Mouse (Mus musculus) hindbrain, postnatal 0 days (tissue): ENCODE results near the gene Rnf183. TPM values are rescaled to one million over a fixed set of nuclear protein-coding genes. Genes with fewer than 3 reads are reported as not detected.

Source experiments
- ATAC-seq: fragments of 200-750 bp; cut with Nextera tagmentation; 2 replicates; pipeline ENCODE4 v1.8.0; 2017; ENCODE audit warnings: mild to moderate bottlenecking, moderate TSS enrichment, moderate library complexity
- DNase-seq: peaks from one replicate; pipeline ENCODE4 v3.0.0-alpha.2; 2015; ENCODE audit warnings: low spot score
- H3K27ac ChIP-seq: fragments of 300-500 bp; sonication (generic); 2 replicates; pipeline ENCODE4 v1.5.1; 2014; ENCODE audit warnings: mild to moderate bottlenecking
- H3K27me3 ChIP-seq: fragments of 300-500 bp; sonication (generic); 2 replicates; pipeline ENCODE4 v1.6.1; 2014; ENCODE audit warnings: low read length, mixed read lengths; ENCODE audit not compliant: insufficient read depth
- H3K36me3 ChIP-seq: fragments of 300-500 bp; sonication (generic); 2 replicates; pipeline ENCODE4 v1.6.1; 2014; ENCODE audit warnings: low read length, mixed read lengths; ENCODE audit not compliant: insufficient read depth
- H3K4me1 ChIP-seq: fragments of 300-500 bp; sonication (generic); 2 replicates; pipeline ENCODE4 v1.6.1; 2014; ENCODE audit warnings: antibody characterized with exemption, low read length, mixed read lengths; ENCODE audit not compliant: insufficient read depth
- H3K4me2 ChIP-seq: fragments of 300-500 bp; sonication (generic); 2 replicates; pipeline ENCODE4 v1.6.1; 2014; ENCODE audit warnings: low read depth, mild to moderate bottlenecking, low read length, moderate library complexity, mixed read lengths
- H3K4me3 ChIP-seq: fragments of 300-500 bp; sonication (generic); 2 replicates; pipeline ENCODE4 v1.5.1; 2014; ENCODE audit warnings: low read length
- H3K9ac ChIP-seq: fragments of 300-500 bp; sonication (generic); replicated peaks from 2 replicates; pipeline ENCODE4 v1.6.1; 2014; ENCODE audit warnings: mild to moderate bottlenecking, low read length, moderate library complexity, mixed read lengths
- H3K9me3 ChIP-seq: fragments of 300-500 bp; sonication (generic); 2 replicates; pipeline ENCODE4 v1.6.1; 2016; ENCODE audit warnings: low read length, mixed read lengths
- CTCF ChIP-seq: IDR thresholded peaks from 2 replicates; pipeline ENCODE4 v1.5.1; 2016; ENCODE audit warnings: antibody characterized with exemption, control low read depth, low read depth
- WGBS: fragments of 180-500 bp; shearing (Covaris S2); extraction: QIAGEN DNeasy Blood & Tissue Kit; methylation state at CpG from one replicate; pipeline ENCODE4 v1.1.7; 2014; 5-methylcytosine and 5-hydroxymethylcytosine counted together
- polyA plus RNA-seq: library from polyadenylated mRNA; unstranded; fragments of >200 nt; fragmentation: Nextera tagmentation; extraction: Ambion mirVana; gene quantifications from 2 replicates; pipeline ENCODE4 v1.2.1, GENCODE M21; 2015
- total RNA-seq: library from RNA; depleted of rRNA; stranded (reverse); fragments of >200 nt; gene quantifications from 2 replicates; pipeline ENCODE4 v1.2.3, GENCODE M21; 2014

Rnf183 gene
- total and polyA plus RNA-seq, 2 experiments from 2014 or later: 0.14 to 3.4 TPM

- H3K9me3 ChIP-seq: no peaks in the 10 kb centered on the region
- DNase-seq (no peak), ATAC-seq (no peak)
- no peaks in the 10 kb centered on the region for H3K4me1 ChIP-seq
- H3K27ac ChIP-seq: no peak overlapping the region
- H3K27me3 ChIP-seq: no peaks in the 10 kb centered on the region
- H3K9ac ChIP-seq: no peak overlapping the region
- H3K4me2 ChIP-seq: no peak overlapping the region
- no peaks in the 10 kb centered on the region for H3K36me3 ChIP-seq
- no peak for TF ChIP-seq CTCF
- 87% methylated on average over 2 of the region's 2 CpGs for WGBS
- no peak overlapping the region for H3K4me3 ChIP-seq
These were observed 40.1 kb upstream of the Rnf183 start for GRCm38 (mm10) chr4:62475131-62475530.

- DNase-seq (no peak), ATAC-seq (no peak)
- no peaks in the 10 kb centered on the region for H3K9me3 ChIP-seq
- no peak overlapping the region for H3K4me2 ChIP-seq
- WGBS: 91% methylated on average over 2 of the region's 2 CpGs
- no peak overlapping the region for H3K9ac ChIP-seq
- no peak for TF ChIP-seq CTCF
- no peaks in the 10 kb centered on the region for H3K4me1 ChIP-seq
- H3K4me3 ChIP-seq: no peak overlapping the region
- H3K27me3 ChIP-seq: no peaks in the 10 kb centered on the region
- no peaks in the 10 kb centered on the region for H3K36me3 ChIP-seq
- no peak overlapping the region for H3K27ac ChIP-seq
These were observed 37.0 kb upstream of the Rnf183 start for GRCm38 (mm10) chr4:62472071-62472470.

GRCm38 (mm10) chr4:62470598-62471051, 35.6 kb upstream of the Rnf183 start, which contains the start of gene Wdr31:
TSS of gene Wdr31 (minus strand) at chr4:62470896.
- WGBS: under 1% methylated on average over 30 of the region's 30 CpGs
- no peaks in the 10 kb centered on the region for H3K36me3 ChIP-seq
- no peaks in the 10 kb centered on the region for H3K9me3 ChIP-seq
- peak within 1 kb of the TSS; percentile 55 for H3K4me3 ChIP-seq
- H3K9ac ChIP-seq: peak within 1 kb of the TSS; percentile 49
- H3K27me3 ChIP-seq: no peaks in the 10 kb centered on the region
- H3K4me2 ChIP-seq: peak within 1 kb of the TSS; percentile 71
- peak within 1 kb of the TSS; percentile 59 for H3K27ac ChIP-seq
- no peaks in the 10 kb centered on the region for H3K4me1 ChIP-seq
- DNase-seq (peak; percentile 89), ATAC-seq (peak; percentile 97)
- no peak for TF ChIP-seq CTCF

GRCm38 (mm10) chr4:62468158-62468557, 33.1 kb upstream of the Rnf183 start:
- Histone ChIP-seq H3K27ac (no peak overlapping the region), H3K36me3 (peaks cover 1% of the 10 kb centered on the region; the same call in 1 of the 2 replicates), H3K27me3 (no peaks in the 10 kb centered on the region), H3K4me2 (no peak overlapping the region), H3K4me1 (no peaks in the 10 kb centered on the region), H3K9ac (no peak overlapping the region), H3K9me3 (no peaks in the 10 kb centered on the region), H3K4me3 (no peak overlapping the region)
- TF ChIP-seq CTCF: peak; percentile 33
- ATAC-seq (no peak), DNase-seq (no peak)
- 89% methylated on average over 1 of the region's 1 CpGs for WGBS

GRCm38 (mm10) chr4:62463124-62463523, 28.1 kb upstream of the Rnf183 start:
- H3K4me3 ChIP-seq: no peak overlapping the region
- no peak overlapping the region for H3K27ac ChIP-seq
- ATAC-seq: no peak
- H3K9ac ChIP-seq: no peak overlapping the region
- TF ChIP-seq CTCF: no peak
- H3K4me1 ChIP-seq: no peaks in the 10 kb centered on the region
- H3K36me3 ChIP-seq: peaks cover 8% of the 10 kb centered on the region; the same call in 1 of the 2 replicates
- DNase-seq: no peak
- H3K4me2 ChIP-seq: no peak overlapping the region
- 77% methylated on average over 2 of the region's 2 CpGs for WGBS
- H3K9me3 ChIP-seq: no peaks in the 10 kb centered on the region
- H3K27me3 ChIP-seq: no peaks in the 10 kb centered on the region

- no peaks in the 10 kb centered on the region for H3K27me3 ChIP-seq
- no peak overlapping the region for H3K27ac ChIP-seq
- no peak overlapping the region for H3K9ac ChIP-seq
- no peak overlapping the region for H3K4me2 ChIP-seq
- no peak overlapping the region for H3K4me3 ChIP-seq
- no peaks in the 10 kb centered on the region for H3K9me3 ChIP-seq
- no peaks in the 10 kb centered on the region for H3K4me1 ChIP-seq
- no peak for ATAC-seq
- H3K36me3 ChIP-seq: peaks cover 8% of the 10 kb centered on the region; the same call in 1 of the 2 replicates
- WGBS: 92% methylated on average over 8 of the region's 8 CpGs
- no peak for TF ChIP-seq CTCF
- DNase-seq: no peak
These were observed 25.3 kb upstream of the Rnf183 start for GRCm38 (mm10) chr4:62460348-62460747.

- WGBS: 64% methylated on average over 3 of the region's 3 CpGs
- H3K9ac ChIP-seq: no peak overlapping the region
- DNase-seq (no peak), ATAC-seq (no peak)
- no peaks in the 10 kb centered on the region for H3K27me3 ChIP-seq
- H3K36me3 ChIP-seq: peaks cover 8% of the 10 kb centered on the region; the same call in 1 of the 2 replicates
- no peak overlapping the region for H3K4me3 ChIP-seq
- H3K9me3 ChIP-seq: no peaks in the 10 kb centered on the region
- no peak overlapping the region for H3K27ac ChIP-seq
- TF ChIP-seq CTCF: no peak
- no peaks in the 10 kb centered on the region for H3K4me1 ChIP-seq
- H3K4me2 ChIP-seq: no peak overlapping the region
These were observed 24.0 kb upstream of the Rnf183 start for GRCm38 (mm10) chr4:62459081-62459480.
